Mouse (Mus musculus) right cerebral cortex, adult 2 months (tissue): Measurements from ENCODE around the gene Ttll5.

Experiments
- DNase-seq, 2 experiments: peaks; one replicate each; pipeline ENCODE4 v3.0.0; 2021 to 2022; ENCODE audit warnings: low spot score in 2 of 2

The Ttll5 gene

DNA sequence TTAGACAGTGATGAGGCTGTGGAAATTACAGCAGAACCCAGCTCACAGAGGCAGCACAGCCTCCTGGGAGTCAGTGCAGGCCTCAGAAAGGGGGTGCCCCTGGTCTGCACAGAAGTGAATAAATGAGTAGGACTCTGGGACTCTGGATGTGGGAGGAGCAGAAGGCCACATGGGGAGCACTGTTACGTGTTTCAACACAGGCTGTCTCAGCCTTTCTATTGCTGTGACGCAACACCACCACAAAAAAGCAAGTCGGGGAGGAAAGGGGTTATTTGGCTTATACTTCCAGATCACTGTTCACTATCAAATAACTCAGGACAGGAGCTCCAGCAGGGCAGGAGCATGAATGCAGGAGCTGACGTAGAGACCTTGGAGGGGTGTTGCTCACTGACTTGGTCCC lies 271.3 kb downstream of the Ttll5 start:
- no peak for DNase-seq

DNA sequence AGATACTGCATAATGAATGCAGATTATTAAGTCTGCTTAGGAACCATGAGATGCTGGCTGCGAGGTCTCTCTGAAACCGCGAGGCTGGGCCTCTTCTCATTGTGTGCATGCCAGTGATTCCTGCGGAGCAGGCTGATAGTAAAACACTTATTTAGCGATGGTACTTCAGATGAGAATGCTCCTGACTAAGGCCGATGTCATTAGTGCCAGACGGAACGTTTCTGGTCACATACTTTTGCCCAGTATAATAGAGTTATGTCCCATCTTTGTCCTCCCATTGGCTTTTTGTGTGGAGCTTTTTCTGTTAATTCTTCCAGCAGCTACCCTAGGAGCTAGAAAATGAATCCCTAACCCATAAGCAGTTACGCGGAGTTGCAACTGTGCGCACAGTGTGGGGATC lies 273.3 kb downstream of the Ttll5 start:
- no peak for DNase-seq

DNA sequence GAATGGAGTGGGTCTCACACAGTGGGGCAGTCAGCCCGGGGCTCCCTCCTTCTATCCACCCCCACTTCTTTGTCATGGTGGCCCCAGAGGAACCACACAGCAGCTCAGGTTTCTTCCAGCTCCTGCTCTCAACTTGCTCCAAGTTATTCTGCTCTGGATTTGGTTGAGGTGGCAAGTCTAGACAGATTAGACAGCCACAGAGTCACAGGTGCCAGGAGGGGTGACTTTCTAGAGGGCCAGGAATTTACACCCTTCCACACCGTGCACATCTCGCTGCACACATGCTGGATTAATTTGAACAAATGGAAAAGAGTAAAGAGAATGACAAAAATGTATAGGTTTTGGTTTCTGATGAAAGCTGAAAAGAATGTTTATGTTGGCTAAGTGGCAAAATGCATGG lies 276.3 kb downstream of the Ttll5 start:
- DNase-seq = no peak

DNA sequence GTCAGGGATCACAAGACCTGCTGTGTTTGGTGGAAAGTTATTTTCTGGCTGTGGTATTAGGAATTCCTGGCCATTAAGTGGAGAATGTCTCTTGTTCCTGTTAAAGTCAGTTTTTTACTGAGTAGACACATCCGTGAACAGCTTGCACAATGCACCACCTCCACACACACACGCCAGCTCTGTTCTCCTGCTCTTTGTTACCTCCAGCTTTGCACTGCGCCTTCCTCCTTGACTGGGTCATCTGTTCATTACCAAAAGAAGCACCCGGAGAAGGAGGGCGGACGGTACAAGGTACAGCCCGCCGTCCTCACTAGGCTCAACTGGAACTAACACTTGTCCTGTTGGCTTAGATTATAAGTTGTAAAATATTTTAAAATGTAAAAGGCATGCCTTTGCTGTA lies 278.2 kb downstream of the Ttll5 start:
- DNase-seq = no peak

DNA sequence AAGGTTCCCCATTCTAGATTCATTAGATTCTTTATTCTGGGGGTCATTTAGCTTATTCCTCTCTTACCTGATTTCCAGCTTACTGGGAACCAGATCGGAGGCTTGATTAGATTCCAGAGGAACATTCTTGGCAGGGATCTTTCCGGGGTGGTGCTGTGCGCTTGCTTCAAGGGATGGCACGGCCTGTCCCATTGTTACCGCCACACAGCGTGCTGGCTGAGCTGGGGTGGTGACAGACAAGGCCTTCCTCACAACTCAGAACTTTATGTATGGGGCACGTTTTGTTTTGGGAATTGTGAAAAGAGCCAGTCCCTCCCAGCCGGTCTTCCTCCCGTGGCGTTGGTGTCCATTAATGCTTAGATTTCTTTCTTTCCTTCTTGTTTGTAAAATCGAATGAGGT lies 278.9 kb downstream of the Ttll5 start:
- no peak for DNase-seq

DNA sequence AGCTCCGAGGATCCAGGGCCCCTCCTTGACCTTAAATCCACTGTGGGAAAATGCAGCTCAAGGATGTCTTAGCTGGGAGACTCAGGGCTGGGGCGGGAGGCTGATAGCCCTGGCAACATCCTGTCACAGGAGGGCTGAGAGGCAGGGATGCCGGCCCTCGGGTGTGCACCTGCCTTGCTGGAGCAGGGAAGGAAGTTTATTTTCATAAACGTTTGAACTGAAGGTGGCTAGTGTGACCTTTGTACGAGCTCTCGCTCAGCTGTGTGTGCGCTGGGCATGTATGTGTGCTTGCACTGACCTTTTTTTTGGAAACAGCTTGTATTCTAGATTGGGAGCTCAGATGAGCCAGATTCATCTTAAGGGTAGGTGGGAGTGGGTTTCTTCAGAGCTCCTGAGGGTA lies 279.4 kb downstream of the Ttll5 start:
- no peak for DNase-seq

DNA sequence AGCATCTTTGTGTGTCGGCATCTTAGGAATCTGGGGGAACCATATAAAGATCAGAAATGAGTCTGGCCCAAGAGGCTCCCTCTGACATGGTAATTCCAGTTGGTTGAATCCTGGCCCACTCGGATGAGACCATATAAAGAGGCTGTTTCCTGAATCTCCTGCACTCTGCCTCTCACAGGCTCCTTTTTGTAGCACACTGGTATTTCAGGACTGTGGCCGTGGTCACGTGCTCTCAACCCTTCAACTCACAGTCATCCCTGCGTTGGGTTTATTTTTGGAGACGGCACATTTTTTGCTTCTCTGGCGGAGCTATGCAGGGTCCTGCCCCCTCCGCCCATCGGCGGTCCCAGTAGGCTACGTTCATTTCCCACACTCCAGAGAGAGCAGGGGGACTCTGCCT lies 279.8 kb downstream of the Ttll5 start:
- DNase-seq = no peak

DNA sequence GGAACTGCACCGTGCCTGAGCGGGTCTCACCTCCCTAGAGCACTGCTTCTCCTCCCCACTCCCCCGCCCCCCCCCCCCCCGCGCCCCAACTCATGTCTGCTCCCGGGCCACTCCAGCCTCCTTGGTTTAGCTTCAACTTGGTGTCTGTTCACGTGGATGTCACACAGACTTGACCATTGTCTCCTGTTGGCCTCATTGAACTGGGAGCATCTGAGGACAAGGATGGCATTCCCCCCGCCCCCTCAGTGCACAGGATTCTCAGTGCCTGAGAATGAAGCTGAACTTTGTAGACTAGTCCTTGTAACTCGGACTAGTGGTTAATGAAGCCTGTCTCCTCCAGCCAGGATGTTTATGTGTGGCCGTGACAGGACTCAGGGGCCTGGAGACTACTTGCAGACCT lies 281.1 kb downstream of the Ttll5 start:
- no peak for DNase-seq

DNA sequence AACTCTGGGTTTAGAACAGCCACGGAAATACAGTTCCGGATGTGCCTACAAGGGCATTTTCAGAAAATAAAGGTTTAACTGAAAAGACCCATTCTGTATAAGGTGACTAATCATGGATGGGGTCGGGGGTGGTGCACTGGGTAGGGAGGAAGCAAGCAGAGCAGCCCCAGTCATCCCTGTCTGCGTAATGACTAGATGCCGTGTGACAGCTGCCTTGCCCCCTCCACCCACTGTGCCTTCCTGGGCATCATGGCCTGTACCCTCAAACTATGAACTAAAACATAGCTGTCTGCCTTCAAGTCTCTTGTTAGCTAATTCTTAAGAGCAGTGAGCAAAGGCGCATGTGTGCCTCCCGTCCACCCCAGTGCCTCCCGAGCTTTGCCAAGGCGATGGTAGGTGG lies 281.6 kb downstream of the Ttll5 start:
- DNase-seq = no peak

DNA sequence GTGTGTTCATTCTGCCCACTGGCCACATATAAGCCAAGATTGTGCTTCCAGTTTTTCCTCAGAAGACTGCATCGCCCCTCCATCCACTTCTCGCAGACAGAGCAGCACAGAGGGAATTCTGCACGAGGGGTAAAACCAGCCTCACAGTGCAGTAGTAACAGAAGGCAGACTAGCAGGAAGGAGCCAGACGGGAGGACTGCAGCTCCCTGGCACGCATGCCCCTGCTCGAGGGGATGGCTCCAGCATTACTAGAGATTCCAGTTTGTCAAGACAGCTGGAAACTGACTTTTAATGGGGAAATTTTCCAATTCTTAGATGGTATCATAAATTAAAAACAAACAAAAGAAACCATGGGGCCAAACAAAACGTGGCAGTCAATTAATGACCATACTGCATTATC lies 283.2 kb downstream of the Ttll5 start:
- DNase-seq = no peak

DNA sequence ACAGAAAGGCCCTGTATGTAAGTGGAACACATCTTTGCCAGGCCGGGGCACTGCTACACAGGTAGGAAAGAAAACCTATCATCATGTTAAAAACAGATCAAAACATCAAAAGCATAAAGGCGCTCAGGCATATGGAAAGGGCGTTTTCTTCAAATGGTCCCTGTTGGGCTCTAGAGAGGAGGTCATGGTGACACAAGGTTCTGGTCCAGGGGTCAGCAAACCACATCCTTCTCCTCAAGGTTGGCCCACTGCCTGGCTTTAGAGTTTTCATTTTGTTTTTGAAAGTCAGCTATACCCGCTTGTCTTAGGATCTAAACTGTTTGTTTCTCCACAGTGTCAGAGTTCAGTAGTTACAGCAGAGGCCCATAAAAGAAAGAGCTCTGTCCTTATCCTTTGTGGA lies 285.1 kb downstream of the Ttll5 start:
- no peak for DNase-seq

DNA sequence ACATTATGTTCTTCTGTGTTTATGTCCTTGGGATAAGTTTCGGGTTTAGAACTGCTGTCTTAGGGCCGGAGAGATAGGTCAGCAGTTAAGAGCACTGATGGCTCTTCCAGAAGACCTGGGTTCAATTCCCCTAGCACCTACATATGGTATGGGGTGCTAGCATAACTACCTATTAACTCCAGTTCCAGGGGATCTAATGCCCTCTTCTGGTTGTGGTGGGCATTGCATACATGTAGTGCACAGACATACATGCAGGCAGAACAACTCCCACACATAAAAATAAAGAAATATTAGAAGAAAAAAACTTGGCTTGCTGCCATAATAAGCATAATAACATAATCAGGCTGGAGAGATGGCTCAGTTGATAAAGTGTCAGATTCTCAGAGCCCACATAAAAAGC lies 286.2 kb downstream of the Ttll5 start:
- no peak for DNase-seq
